Mouse (Mus musculus) testis, adult 2 months (tissue): ENCODE measurements around the gene Slc13a4. TPM values are rescaled to one million over a fixed set of nuclear protein-coding genes. Genes with fewer than 3 reads are reported as not detected.

Experiments used
- H3K27ac ChIP-seq: fragments of 200-500 bp; 2 replicates; pipeline ENCODE4 v1.5.1; 2012; ENCODE audit warnings: low read depth, low read length; ENCODE audit not compliant: control insufficient read depth, insufficient read depth
- H3K27me3 ChIP-seq: fragments of 200-500 bp; 2 replicates; pipeline ENCODE4 v1.6.1; 2012; ENCODE audit warnings: mild to moderate bottlenecking, low read length, moderate library complexity; ENCODE audit not compliant: control insufficient read depth, insufficient read depth
- H3K36me3 ChIP-seq: fragments of 200-500 bp; 2 replicates; pipeline ENCODE4 v1.6.1; 2012; ENCODE audit warnings: mild to moderate bottlenecking, low read length; ENCODE audit not compliant: control insufficient read depth, insufficient read depth
- H3K4me1 ChIP-seq: fragments of 200-500 bp; 2 replicates; pipeline ENCODE4 v1.6.1; 2012; ENCODE audit warnings: low read length; ENCODE audit not compliant: control insufficient read depth, insufficient read depth
- H3K4me3 ChIP-seq: fragments of 200-500 bp; 2 replicates; pipeline ENCODE4 v1.5.1; 2012; ENCODE audit warnings: low read depth, mild to moderate bottlenecking, low read length, moderate library complexity, mixed read lengths; ENCODE audit not compliant: control insufficient read depth
- CTCF ChIP-seq: fragments of 200-500 bp; IDR thresholded peaks from 2 replicates; pipeline ENCODE4 v1.5.1; 2012; ENCODE audit warnings: low read depth, mild to moderate bottlenecking, inconsistent platforms, low read length, moderate library complexity; ENCODE audit not compliant: control insufficient read depth, insufficient read depth, insufficient replicate concordance
- POLR2A ChIP-seq: fragments of 200-500 bp; IDR thresholded peaks from 2 replicates; pipeline ENCODE4 v1.6.1; 2012; ENCODE audit warnings: low read depth, mild to moderate bottlenecking, inconsistent platforms, low read length, moderate library complexity; ENCODE audit not compliant: control insufficient read depth
- polyA plus RNA-seq: library from polyadenylated mRNA; depleted of rRNA; stranded (reverse); fragments of >200 nt; gene quantifications from 2 replicates; pipeline ENCODE4 v1.2.3, GENCODE M21; 2012

Gene Slc13a4
- polyA plus RNA-seq, 1 experiment: 3.9 TPM

DNA sequence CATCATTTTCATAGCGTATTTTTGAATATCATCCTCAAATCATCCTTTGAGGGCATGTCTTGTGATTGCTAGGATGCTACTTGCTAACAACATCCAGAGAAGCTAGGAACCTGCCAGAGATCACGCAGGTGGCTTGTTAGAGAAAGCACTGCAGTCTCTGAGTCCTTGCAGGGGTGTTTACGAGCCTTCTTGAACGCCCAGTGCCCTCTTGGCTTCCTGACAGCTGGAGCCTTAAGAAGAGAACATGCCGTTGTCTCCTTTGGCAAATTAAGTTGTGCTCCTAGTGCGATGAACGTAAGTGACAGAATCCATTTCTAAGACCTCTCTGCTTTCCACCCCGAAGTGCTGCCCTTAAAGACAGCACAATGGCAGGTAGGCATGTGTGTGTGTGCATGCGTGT is 16.4 kb upstream of the Slc13a4 start:
- TF ChIP-seq POLR2A: no peak
- TF ChIP-seq CTCF: no peak
- Histone ChIP-seq H3K27me3 (no peaks in the 10 kb centered on the region), H3K36me3 (no peaks in the 10 kb centered on the region), H3K4me1 (no peaks in the 10 kb centered on the region), H3K27ac (no peak overlapping the region), H3K4me3 (no peak overlapping the region)

GRCm38 (mm10) chr6:35323046-35323445 is 15.1 kb upstream of the Slc13a4 start:
- no peaks in the 10 kb centered on the region for H3K4me1 ChIP-seq
- no peaks in the 10 kb centered on the region for H3K27me3 ChIP-seq

GRCm38 (mm10) chr6:35321105-35321504 is 13.2 kb upstream of the Slc13a4 start:
- Histone ChIP-seq H3K4me1 (no peaks in the 10 kb centered on the region), H3K27me3 (no peaks in the 10 kb centered on the region), H3K4me3 (no peak overlapping the region), H3K36me3 (no peaks in the 10 kb centered on the region), H3K27ac (no peak overlapping the region)
- TF ChIP-seq CTCF (no peak), POLR2A (no peak)

More at GRCm38 (mm10) chr6:35323046-35323445, 15.1 kb upstream of the Slc13a4 start:
- Histone ChIP-seq H3K36me3 (no peaks in the 10 kb centered on the region), H3K27ac (no peak overlapping the region), H3K4me3 (no peak overlapping the region)
- TF ChIP-seq CTCF (no peak), POLR2A (no peak)

DNA sequence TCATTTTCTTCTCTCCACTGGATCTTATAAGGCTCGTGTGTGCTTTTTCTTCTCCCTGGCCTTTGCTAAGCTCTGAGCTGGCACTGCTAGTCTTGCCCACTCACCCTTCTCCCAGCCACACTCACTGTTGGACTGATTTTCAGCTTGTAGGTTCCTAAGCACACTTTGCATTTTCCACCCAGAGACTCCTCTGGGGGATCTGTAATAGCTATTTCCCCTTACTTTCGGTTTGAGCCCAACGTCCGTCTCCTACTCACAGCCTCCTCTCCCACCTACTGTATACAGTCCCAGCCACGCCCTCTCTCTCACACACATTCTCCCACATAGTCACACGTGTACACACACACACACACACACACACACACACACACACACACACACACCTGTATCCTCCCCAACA is 11.9 kb upstream of the Slc13a4 start:
- Histone ChIP-seq H3K4me1 (no peaks in the 10 kb centered on the region), H3K27ac (no peak overlapping the region), H3K4me3 (no peak overlapping the region), H3K27me3 (no peaks in the 10 kb centered on the region), H3K36me3 (no peaks in the 10 kb centered on the region)
- no peak for TF ChIP-seq CTCF
- no peak for TF ChIP-seq POLR2A

GRCm38 (mm10) chr6:35313520-35313919 is 5.6 kb upstream of the Slc13a4 start:
- H3K4me1 ChIP-seq: no peaks in the 10 kb centered on the region; the same call in 1 of the 2 replicates
- no peak overlapping the region for H3K4me3 ChIP-seq
- H3K36me3 ChIP-seq: no peaks in the 10 kb centered on the region
- H3K27ac ChIP-seq: no peak overlapping the region
- TF ChIP-seq POLR2A (no peak), CTCF (no peak)
- H3K27me3 ChIP-seq: no peaks in the 10 kb centered on the region

DNA sequence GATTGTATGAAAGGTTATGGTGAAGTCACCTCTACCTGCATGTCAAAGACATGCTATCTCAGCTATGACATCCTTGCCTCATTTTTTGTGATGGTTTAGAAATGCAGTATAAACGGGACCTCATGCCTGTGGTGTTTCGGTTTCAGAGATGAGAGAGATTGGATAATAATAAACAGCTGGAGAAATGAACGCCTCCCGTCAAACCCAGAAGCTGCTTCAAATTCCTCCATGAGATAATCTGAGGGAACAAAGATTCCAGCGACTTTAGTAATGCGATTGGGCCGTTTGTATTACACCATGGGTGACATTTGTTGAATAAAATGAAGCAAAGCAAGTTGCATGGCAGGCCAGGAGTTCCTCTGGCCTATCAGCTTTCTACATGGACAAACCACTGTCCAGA is 1.5 kb upstream of the Slc13a4 start:
- H3K27ac ChIP-seq: no peak overlapping the region
- no peaks in the 10 kb centered on the region for H3K36me3 ChIP-seq
- H3K4me1 ChIP-seq: peaks cover 2% of the 10 kb centered on the region
- no peak for TF ChIP-seq POLR2A
- TF ChIP-seq CTCF: no peak
- H3K27me3 ChIP-seq: no peaks in the 10 kb centered on the region
- H3K4me3 ChIP-seq: no peak overlapping the region

DNA sequence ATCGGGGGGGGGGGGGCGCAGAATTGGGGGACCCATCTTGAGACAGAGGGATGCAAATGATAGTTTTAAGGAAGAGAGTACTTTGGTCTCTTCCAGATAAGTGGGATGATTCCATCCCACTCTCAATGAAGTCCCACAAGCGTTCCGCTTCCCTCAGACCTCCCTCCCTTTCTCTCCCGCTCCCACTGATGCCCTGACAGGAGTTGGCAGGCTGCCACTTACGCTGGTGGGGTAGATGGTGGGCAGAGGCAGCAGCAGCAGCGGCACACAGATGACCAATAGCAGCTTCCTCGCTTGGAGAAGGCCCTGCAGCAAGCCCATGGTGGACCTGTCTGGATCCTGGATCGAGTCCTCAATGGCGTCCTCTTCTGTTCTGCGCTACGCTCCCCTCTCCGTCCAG is 795 bp downstream of the Slc13a4 start:
- H3K4me1 ChIP-seq: peaks cover 2% of the 10 kb centered on the region; the same call in 1 of the 2 replicates
- H3K27me3 ChIP-seq: no peaks in the 10 kb centered on the region
- no peak for TF ChIP-seq CTCF
- TF ChIP-seq POLR2A: no peak
- H3K4me3 ChIP-seq: no peak overlapping the region
- H3K27ac ChIP-seq: no peak overlapping the region
- no peaks in the 10 kb centered on the region for H3K36me3 ChIP-seq

DNA sequence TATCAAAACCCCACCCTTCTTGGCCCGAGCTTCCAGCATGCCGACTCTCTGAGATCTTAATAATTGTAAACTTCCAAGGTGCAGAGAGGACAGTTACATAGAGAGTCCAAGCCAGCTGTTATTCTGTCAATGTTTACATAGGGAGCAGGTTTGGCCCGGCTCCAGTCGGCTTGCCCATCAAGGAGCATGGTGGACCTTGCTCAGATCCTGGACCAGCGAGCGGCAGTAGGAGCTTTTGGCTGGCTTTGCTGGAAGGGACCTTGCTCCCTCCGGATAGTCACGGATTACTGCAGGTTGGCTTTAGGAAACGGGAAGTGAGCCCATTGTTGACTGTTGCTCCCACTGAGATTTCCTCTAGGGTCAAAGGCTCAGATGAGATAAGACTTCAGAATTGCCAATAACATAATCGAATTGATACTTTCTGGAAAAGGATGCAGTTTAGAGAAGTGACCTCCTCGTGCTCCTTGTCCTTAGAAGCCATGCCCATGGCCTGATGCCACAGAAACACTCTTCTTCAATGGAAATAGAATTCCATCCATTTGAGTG is 4.5 kb downstream of the Slc13a4 start:
- Histone ChIP-seq H3K27ac (no peak overlapping the region), H3K4me1 (peaks cover 2% of the 10 kb centered on the region), H3K27me3 (no peaks in the 10 kb centered on the region), H3K36me3 (no peaks in the 10 kb centered on the region), H3K4me3 (no peak overlapping the region)
- TF ChIP-seq POLR2A (no peak), CTCF (no peak)
